Mouse (Mus musculus) ovary, postnatal 36 days (tissue): ENCODE data around the gene Dner.

Experiments
- DNase-seq: peaks from one replicate; pipeline ENCODE4 v3.0.0; 2022; ENCODE audit warnings: low spot score, mixed read lengths

Dner gene

DNA sequence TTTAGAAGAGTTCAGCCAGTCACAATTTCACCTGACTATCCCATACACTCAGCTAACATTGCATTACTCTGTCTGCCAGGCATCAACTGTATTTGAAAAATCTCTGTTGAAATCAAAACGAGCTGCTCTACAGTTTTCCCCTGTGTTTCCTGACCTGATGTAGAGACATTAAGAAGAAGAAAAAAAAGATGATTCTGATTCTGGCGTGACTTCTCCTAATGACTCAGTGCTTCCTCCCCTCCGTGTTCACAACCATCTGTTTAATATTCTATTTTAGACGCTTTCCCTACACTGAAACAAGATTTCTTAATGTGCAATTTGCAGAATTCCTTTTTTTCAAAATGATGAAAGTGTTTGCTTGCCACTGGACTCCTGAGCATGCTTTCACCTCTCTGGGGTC is 374.7 kb downstream of the Dner start:
- DNase-seq = no peak
